Mouse (Mus musculus) T-helper 2 cell (primary cell): ENCODE measurements around the gene Pdcd6ip.
"Not testable (repeated sequence)": the region's sequence is repeated elsewhere in the genome, so short reads cannot be mapped to it uniquely, and the experiment has no call there.

ENCODE experiments used
- in situ Hi-C: fragments of 300-600 bp; cut with MboI, MseI; formaldehyde crosslinking; loops from one replicate; pipeline ENCODE4 v1.15.1; 2025; ENCODE audit warnings: high pct_unique_total_duplicates

The Pdcd6ip gene

DNA sequence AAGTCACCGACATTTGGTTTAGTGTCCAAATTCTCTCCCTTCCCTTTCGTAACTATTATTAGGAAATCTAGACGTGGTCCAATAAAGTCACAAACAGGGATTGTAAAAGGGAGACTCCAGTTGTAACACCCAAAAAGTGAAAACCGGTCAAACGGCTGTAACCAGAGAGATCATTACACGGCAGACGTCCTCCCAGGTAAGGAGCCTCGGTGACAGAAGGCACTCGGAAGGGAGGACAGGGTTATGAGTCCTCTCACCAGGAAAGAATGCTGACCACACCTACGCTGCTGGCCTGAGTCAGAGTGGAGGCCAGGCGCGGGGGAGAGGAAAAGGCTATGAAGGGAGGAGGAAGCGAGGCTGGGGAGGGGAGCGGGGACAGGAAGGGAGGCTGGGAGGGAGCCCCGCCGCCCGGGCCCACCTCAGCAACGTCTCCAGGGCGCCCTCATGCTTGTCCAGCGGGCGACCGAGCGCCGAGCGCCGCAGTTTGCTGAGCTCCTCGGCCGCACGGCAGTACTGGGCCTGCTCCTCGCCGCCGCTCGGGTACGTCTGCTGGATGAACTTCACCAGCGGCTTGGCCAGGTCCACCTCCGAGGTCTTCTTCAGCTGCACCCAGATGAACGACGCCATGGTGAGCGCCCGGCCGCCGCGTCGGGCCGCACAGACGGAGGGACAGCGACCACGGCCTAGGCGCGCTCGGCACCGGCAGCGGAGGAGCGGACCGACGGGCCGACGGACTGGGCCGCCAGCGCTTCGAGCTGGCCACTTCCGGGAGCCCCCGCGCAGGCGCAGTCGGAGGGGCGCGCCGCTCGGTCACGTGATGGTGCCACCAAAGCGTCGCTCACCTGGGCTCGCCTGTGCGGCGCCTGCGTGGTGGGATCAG, at the start of gene Pdcd6ip:
Gene Pdcd6ip (minus strand): TSS at position 779 of the 880 bp plus-strand sequence.
- in situ Hi-C loops = no loop called here

DNA sequence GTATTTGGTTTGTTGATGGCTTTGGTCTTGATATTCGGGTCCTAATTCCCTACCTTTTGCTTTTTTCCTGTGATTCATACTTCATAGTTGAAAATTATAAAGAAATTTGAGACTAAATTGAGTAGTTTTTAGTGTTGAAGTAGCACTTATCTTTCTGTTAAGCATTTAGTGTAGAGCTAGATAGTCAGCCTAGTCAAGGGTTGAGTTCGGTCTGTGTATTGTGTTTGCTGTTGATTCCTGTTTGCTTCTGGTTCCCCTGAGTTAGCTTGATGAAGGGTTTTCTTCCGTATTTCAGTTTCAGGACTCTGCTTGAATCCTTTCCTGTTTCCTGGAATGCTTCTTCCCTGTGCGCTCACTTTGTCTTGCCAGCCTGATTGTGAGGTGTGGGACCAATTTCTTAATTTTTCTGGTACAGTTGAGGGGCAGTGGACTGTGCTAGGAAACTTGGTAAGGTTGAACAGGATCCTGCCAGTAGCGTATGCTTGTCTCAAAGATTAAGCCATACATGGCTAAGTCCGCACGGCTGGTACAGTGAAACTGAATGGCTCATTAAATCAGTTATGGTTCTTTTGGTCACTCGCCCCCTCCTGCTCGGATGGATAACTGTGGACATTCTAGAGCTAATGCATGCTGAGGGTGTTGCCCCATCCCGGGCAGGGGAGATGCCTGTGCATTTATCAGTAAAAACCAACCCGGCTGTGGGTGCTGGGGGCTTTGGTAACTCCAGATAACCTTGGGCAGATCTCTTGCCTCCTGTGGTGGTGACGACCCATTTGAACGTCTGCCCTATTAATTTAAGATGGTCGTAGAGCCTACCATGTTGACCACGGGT, 48.0 kb upstream of the Pdcd6ip start:
- in situ Hi-C loops = no loop called here

DNA sequence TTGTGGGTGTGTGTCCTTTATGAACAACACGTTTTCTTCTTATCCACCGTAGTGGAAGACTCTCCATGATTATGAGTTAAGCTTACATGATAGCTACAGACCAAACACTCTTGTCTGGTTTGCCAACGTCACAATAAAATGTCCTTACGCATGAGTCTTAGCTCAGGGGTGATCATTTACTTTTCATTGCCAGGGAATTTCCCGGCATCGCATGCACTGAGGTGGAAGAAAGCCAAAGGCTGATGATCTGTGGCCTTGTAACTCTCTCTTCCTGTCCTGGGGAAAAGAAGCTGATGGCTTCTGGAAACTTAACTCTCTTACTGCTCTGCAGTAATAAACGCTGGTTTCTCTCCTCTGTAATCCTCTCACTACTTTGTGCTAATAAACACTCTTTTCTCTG, 41.3 kb upstream of the Pdcd6ip start:
- in situ Hi-C loops = no loop called here

DNA sequence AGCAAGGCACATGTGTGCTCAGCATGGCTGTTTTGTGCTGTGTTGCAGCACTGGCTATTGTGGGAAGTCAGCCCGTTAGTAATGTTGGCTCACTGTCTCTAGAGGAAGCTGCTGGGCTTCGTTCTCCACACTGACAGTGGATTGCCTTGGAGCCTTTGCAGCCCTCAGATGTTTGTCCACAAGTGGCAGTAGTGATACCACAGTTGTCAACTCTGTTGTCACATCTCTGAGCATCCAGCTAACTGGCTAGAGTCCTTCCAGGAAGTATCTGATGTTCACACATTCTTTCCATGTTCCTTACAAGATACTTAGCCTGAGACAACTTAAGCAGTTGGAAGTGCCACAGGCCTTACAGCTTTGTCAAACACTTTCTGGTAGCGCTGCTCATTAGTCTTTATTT, 35.2 kb upstream of the Pdcd6ip start:
- in situ Hi-C loops = no loop called here

DNA sequence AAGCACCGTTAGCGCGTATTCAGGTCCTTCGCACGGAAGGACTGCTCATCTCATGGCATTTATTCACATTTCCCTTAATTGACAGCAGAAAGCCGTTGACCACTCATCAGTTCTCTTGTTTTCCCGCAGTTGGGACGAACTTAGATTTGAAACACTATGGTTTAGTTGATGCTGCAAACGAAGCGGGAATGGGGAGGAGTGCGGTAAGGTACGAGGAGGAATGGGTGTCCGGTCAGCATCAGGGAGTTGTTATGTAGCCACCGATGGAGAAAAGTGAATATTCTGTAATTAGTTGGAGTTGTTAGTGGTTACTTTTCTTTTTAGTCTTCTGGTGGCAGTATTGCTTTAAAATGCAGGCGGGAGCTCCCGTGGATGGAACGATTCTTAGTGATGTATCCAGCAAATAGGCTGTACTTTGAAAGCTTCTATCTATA, 34.3 kb upstream of the Pdcd6ip start:
- in situ Hi-C loops = no loop called here

DNA sequence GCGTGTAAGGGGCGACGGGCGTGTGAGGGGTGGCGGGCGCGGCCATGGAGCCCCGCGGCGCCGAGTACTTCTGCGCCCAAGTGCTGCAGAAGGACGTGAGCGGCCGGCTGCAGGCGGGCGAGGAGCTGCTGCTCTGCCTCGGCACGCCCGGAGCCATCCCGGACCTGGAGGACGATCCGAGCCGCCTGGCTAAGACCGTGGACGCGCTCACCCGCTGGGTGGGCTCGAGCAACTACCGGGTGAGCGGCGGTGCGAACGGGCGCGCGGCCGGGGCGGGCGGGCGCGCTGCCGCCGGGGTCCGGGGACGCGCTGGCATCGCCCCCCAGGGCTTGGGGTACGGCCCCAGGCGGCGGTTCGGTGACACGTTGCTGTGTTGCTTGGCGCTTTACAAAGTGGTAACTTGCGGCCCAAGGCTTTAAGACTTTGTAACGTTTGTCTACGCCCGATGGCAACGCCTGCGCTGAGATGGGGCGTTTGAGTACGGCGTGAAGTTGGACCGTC, 33.6 kb upstream of the Pdcd6ip start:
- in situ Hi-C loops = no loop called here

DNA sequence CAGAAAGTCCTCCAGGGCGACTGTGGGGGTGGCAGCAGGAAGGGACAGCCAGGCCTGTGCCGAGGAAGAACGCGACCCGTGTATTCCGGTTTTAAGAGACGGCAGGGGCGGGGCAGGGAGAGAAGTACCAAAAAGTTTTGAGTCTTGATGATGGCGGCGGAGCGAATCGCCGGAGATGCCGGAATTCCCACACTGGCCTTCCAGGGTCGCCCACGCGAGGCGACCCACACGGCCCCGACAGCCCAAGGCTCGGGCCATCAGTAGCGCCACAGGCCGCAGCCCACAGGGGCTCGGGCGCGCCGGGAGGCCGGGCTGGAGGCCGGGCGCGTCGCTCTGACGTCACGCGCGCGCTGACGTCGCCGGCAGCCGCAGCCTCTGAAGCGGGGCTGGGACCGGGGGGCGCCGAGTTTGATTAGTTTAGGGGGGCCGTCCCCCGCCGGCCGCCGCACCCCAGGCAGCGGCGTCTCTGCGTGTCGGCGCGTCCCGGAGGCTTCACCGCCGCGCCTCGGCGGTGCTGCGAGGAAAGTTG, 33.1 kb upstream of the Pdcd6ip start, which contains the start of gene Clasp2:
Gene Clasp2 (plus strand): TSS at position 366 of the 529 bp plus-strand sequence.
- in situ Hi-C loops = no loop called here

DNA sequence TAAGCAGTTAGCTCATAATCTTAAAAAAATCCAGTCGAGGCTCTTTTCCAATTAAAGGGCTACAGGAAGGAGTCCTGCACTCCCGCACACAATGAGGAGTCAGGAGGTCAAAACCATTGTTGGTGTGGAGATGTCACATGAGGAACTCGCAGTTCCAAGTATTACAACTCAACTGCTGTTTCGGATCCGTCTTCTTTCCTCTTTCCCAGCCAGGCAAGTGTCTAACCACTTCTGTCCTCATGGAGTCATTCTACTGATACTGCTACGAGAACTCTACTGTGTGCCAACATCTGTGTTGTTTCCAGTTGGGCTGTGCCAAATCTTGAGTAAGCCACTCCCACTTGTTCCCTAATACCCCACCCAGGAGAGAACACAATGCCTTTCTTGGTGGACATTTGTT, 30.9 kb upstream of the Pdcd6ip start:
- in situ Hi-C loops = no loop called here

DNA sequence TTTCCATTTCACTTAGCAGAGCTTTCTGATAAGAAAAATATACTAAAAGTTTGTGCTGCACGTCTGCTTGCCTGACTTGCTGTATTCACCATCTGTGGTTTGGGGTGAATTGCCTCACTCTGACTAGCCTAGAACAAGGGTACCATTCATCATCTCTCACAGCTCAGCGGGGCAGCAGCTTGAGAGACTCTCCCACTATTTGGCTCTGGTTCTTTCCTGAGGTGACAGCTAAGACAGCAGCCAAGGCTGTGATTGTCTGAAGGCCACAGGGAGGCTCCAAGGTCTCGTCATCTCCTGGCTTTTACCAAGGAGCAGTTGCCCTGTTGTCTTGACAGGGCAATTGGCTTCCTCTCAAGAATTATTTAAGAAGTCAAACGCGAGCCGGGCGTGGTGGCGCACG, 30.0 kb upstream of the Pdcd6ip start:
- in situ Hi-C loops = no loop called here

DNA sequence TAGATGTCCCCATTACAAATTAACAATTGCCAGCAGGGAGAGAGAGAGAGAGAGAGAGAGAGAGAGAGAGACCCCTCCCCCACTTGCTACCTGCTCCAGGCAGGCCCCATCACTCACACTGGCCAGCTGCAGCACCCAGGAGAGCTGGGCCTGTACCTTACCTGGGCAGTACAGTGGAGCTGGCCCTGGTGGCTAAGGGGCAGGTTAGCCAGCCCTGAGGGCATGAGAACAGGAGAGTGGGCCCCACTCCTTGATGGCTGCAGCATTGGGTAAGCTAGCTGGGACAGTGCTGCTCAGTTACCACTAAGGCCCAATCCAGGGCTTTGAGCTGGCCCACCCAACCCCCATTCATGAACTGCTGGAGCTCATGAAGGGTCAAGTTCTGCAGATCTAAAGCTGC, 27.9 kb upstream of the Pdcd6ip start:
- in situ Hi-C loops = no loop called here

DNA sequence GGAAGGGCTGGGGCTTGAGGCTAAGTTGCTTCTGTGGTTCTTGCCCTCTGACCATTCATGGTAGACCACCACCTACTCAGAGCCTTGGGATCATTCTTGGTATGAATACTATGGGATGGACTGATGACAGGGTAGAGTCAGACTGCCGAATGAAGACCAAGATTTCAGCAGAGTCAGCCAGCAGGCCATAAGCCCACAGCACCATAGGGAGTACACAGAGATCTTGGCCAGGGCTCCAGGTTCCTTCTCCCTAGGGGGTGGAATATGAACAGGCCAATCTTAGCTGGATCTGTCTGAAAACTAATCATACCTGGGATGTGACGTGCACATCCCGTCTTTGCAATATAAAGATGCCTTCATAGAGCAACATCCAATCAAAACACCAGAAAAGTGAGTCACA, 23.5 kb upstream of the Pdcd6ip start:
- in situ Hi-C loops = no loop called here

DNA sequence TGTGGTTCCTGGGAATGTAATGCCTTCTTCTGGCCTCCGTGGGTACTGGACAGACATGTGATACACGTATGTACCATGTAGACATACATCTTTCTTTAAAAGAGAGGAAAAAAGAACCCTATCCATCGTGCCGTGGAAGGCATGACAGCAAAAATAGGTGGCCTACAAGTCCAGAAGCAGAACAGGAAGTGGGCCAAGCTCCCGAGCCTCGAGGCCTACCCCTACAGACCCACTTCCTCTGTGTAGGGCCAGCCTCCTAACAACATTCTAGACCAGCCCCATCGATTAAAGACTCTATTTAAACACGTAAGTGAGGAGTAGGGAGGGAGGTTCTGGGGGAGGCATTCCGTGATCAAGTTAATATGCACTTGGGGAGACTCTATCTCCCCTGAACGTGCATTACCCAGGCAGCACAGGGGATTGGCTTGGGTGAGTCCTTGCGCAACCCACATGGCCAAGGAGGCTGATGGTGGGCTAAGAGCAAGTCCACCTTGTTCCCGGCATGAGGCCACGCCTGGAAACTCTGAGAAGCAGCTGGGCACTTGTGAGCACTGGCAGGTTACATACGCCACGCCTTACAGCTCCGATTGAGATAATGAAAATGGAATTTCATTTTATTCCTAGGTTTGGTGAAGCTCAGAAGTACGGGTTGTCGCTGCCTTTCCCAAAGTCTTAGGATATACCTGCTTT, 19.1 kb upstream of the Pdcd6ip start:
- in situ Hi-C loops = no loop called here

DNA sequence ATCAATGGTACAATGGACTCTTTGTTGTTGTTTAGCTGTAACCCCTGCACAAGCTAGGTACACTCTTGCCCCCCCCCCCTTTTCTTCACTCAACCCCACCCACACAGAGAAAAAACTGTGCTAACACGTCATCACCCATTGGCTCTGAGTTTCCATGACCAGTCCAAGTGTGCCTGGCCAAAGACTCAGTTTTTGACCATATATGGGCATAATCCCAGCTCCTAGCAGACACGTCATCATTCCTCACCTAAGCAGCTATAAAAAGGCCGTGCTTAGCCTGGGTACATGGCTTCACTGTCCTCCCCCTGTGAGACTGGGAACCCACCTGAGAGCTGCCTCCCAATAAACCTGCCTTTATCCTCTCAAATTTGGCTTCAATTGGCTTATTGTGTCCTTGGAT, 18.1 kb upstream of the Pdcd6ip start:
- in situ Hi-C loops = no loop called here

DNA sequence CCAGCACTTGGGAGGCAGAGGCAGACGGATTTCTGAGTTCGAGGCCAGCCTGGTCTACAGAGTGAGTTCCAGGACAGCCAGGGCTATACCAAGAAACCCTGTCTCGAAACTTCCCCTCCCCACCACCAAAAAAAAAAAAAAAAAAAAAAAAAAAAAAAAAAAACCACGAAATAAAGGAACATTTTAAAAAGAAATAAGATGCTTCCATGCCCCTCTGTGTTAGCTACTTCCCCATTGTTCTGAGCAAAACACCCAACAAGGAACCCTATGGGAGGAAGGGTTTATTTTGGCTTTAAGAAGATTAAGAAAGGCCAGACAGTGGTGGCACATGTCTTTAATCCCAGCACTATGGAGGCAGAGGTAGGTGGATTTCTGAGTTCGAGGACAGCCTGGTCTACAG, 17.6 kb upstream of the Pdcd6ip start:
- in situ Hi-C loops = not testable (repeated sequence)

DNA sequence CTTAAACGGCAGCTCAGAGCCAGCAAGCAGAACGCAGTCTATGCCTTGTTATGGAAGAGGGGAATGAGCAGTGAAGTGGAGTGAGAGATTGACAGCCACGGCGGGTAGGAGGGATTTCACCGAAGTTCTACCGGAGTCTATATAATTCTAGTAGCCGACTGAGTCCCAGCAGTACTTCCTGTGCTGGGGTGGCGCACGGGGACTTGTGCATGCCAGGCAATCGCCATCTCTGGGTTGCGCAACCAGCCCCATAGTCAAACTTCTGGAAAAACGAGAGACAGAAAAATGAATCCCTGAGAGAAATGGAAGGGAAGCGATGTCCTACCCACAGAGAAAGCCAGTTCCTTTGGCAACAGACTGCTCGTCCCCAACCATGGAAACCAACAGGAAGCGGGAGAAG, 16.6 kb upstream of the Pdcd6ip start:
- in situ Hi-C loops = no loop called here

DNA sequence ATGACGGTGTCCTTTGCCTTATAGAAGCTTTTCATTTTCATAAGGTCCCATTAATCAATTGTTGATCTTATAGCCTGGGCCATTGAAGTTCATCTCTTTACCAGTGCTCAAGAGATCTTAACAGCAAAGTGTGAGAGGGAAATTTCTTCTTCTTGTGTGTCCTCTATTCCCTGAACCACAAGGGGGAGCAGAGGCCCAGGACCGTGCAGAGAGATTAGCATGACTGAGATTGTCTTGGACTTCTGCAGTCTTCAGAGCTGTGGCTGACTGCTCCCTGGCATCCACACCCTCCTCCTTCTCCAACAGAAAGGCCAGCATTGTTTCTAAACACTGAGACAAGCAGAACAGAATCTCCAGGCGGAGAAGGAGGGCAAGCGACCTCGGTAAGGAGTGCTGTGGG, 11.0 kb upstream of the Pdcd6ip start:
- in situ Hi-C loops = no loop called here

DNA sequence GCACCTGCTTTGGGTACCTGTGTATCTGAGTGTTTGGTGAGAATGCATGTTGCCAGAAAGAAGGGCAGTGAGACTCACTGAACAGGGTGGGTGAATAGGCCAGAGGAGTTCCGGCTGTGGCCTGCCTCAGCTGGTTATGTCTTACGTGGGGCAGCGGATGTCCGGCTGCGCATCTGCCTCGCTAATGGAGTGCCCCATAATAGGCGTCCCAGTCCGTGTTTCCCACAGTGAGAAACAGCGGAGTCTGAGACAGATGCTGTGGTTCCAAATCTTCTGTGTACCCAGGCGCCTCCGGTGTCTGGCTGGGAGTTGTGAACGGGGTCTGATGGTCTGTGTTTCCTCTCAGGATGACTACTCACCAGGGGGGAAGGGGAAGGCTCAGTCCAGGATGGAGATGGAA, 2.8 kb upstream of the Pdcd6ip start:
- in situ Hi-C loops = no loop called here

DNA sequence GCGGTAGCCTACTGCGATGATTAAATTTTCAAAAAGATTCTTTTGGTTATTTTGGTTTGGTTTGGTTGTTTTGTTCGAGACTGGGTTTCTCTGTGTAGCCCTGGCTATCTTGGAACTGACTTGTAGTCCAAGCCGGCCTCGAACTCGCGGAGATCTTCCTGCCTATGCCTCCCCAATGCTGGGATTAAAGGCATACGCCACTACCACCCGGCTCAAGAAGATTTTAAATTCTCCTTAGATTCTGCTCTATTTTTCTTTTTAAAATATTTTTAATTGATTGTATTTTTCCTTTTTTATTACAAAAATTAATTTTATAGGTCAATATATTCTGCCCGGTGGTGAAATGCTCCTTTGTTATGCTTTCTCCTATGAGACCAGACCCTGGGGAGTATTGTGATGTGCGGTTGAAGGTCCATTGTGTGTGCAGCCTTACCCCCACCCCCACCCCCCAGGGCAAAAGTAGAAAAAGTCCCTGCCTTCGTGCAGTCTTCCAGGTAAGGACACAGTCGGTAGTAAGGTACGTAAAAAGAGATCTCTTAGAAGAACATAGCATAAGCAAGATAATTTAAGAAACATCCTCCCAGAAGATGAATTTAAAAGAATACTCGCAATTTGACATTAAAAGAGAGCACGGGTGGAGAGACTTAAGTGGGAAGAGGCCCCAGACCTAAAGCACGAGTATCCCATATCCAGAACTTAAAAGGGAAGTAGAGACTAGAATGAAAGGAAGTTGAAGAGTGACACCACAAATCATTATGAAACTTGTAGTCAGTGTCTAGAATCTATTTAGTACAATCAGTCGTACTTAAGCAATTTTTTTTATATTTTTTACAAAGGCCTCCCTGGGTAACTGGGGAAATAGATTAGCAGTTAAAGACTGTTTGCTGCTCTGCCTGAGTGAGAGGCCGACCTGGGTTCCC, 562 bp upstream of the Pdcd6ip start:
- in situ Hi-C loops = no loop called here

DNA sequence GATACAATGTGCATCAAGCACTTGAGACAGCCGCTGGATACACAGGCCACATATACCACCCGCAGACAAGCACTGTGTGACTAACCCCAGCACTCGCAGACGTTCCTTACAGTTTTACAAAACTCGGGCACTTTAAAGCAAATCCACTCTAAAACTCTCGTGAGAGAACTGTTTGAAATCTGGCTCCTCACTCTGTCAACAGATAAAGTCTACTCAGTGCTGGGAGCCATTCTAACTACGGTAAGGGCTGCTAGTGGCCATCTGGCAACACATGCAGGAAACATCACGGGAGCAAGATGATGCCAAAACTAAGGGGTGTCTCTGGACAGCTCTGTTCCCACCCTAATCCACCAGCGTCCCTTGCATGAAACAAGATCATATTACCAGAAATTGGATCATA, 1.2 kb downstream of the Pdcd6ip start:
- in situ Hi-C loops = no loop called here

DNA sequence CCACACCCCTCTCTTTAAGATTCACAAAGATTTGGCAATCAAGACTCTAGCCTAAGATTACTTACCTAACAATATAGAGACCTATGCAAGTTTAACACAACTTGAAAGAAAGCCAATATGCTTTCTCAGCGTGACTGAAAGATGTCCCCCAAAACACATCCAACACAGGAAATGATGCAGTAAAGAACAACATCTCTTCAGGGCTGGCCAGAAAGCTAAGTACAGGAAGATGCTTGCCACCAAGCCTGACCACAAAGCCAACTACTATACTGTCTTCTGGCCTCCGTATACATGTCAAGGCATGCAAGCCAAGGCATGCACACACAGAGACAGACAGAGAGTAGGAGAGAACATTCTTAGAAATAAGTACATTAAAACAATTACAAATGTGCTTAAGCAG, 2.0 kb downstream of the Pdcd6ip start:
- in situ Hi-C loops = no loop called here
